Mouse (Mus musculus) embryonic facial prominence, embryonic 10.5 days (tissue): ENCODE data around the gene Plekha3. TPM values are rescaled to one million over a fixed set of nuclear protein-coding genes. Genes with fewer than 3 reads are reported as not detected.

Source experiments
- DNase-seq: peaks from one replicate; pipeline ENCODE4 v3.0.0-alpha.2; 2017; ENCODE audit warnings: low spot score
- H3K27ac ChIP-seq: fragments of 300-500 bp; sonication (generic); replicated peaks from 2 replicates; pipeline ENCODE4 v1.5.1; 2016; ENCODE audit warnings: mild to moderate bottlenecking
- H3K27me3 ChIP-seq: fragments of 300-500 bp; sonication (generic); replicated peaks from 2 replicates; pipeline ENCODE4 v1.6.1; 2016; ENCODE audit warnings: low read depth, mild to moderate bottlenecking; ENCODE audit not compliant: poor library complexity, severe bottlenecking
- H3K36me3 ChIP-seq: fragments of 300-500 bp; sonication (generic); replicated peaks from 2 replicates; pipeline ENCODE4 v1.6.1; 2016; ENCODE audit warnings: mild to moderate bottlenecking, moderate library complexity
- H3K4me1 ChIP-seq: fragments of 300-500 bp; sonication (generic); 2 replicates; pipeline ENCODE4 v1.6.1; 2016
- H3K4me3 ChIP-seq: fragments of 300-500 bp; sonication (generic); 2 replicates; pipeline ENCODE4 v1.5.1; 2016; ENCODE audit warnings: mild to moderate bottlenecking, moderate library complexity
- H3K9me3 ChIP-seq: fragments of 300-500 bp; sonication (generic); 2 replicates; pipeline ENCODE4 v1.6.1; 2016; ENCODE audit warnings: mild to moderate bottlenecking
- WGBS: fragments of 180-500 bp; shearing (Covaris S2); methylation state at CpG from one replicate; pipeline ENCODE4 v1.1.7; 2016; 5-methylcytosine and 5-hydroxymethylcytosine counted together
- polyA plus RNA-seq: library from polyadenylated mRNA; unstranded; fragments of >200 nt; fragmentation: Nextera tagmentation; extraction: Ambion mirVana; gene quantifications from 2 replicates; pipeline ENCODE4 v1.2.1, GENCODE M21; 2016

Gene Plekha3
- polyA plus RNA-seq, 1 experiment from 2014 or later: 12.0 TPM

GRCm38 (mm10) chr2:76659419-76659818, 15.7 kb upstream of the Plekha3 start:
- WGBS: 57% methylated on average over 8 of the region's 8 CpGs
- Histone ChIP-seq H3K4me3 (no peak overlapping the region), H3K36me3 (peaks cover 31% of the 10 kb centered on the region), H3K9me3 (no peaks in the 10 kb centered on the region), H3K27me3 (no peaks in the 10 kb centered on the region), H3K27ac (no peak overlapping the region), H3K4me1 (no peaks in the 10 kb centered on the region)
- DNase-seq: no peak

DNA sequence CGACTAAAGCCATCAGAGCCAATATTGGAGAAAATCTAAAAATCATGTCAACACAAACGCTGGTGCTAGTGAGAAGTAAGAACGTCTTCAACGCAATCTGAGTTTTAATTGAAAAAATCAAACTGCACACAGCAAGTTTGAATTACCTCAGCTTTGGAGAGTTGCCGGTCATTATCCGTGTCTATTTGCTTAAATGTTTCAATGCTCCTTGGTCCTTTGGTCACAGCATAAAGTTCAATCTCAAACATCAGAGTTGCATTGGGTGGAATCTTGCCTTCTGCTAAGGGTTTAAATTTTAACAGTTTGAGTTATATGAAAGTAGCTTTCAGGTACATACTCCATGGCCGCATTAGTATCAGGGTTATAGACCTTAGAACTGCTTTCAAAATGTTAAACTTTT, 9.6 kb upstream of the Plekha3 start:
- H3K36me3 ChIP-seq: peaks cover 48% of the 10 kb centered on the region
- H3K4me3 ChIP-seq: no peak overlapping the region
- no peaks in the 10 kb centered on the region for H3K4me1 ChIP-seq
- no peak overlapping the region for H3K27ac ChIP-seq
- DNase-seq: no peak
- no peaks in the 10 kb centered on the region for H3K27me3 ChIP-seq
- WGBS: 92% methylated on average over 7 of the region's 7 CpGs
- H3K9me3 ChIP-seq: no peaks in the 10 kb centered on the region

DNA sequence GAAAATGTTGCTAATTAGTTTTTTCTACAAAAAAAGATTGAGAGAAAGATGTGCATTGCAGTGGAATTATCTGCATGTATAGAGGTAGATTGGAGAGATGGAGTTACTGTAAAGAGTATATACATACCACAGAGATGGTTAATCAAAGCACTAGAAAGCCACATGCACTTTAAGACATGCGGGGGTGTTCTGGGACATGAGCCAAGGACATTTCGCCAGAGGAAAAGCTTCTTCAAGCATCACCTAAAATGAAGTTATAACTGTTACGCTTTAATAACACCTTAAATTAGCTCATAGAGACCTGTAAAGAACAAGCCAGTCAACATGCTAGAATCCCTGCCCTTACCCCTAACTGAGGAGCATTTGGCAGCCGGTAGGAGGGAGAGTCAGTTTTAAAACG, 7.9 kb upstream of the Plekha3 start:
- Histone ChIP-seq H3K4me3 (no peak overlapping the region), H3K36me3 (peaks cover 39% of the 10 kb centered on the region), H3K9me3 (no peaks in the 10 kb centered on the region), H3K27ac (no peak overlapping the region), H3K27me3 (no peaks in the 10 kb centered on the region), H3K4me1 (peaks cover 8% of the 10 kb centered on the region)
- no peak for DNase-seq
- 88% methylated on average over 5 of the region's 5 CpGs for WGBS

- 92% methylated on average over 6 of the region's 6 CpGs for WGBS
- Histone ChIP-seq H3K27me3 (no peaks in the 10 kb centered on the region), H3K27ac (peak overlapping the region; percentile 87; the same call in 1 of the 2 replicates), H3K4me3 (peak overlapping the region; percentile 61), H3K4me1 (peaks cover 32% of the 10 kb centered on the region), H3K9me3 (no peaks in the 10 kb centered on the region), H3K36me3 (peaks cover 7% of the 10 kb centered on the region)
- no peak for DNase-seq
Measured at GRCm38 (mm10) chr2:76671641-76672040, 3.4 kb upstream of the Plekha3 start.

GRCm38 (mm10) chr2:76672134-76672745, 2.8 kb upstream of the Plekha3 start:
- H3K9me3 ChIP-seq: no peaks in the 10 kb centered on the region
- peak overlapping the region; percentile 61 for H3K4me3 ChIP-seq
- WGBS: 46% methylated on average over 9 of the region's 9 CpGs
- H3K36me3 ChIP-seq: peaks cover 7% of the 10 kb centered on the region
- no peak for DNase-seq
- H3K27ac ChIP-seq: peak overlapping the region; percentile 87
- H3K27me3 ChIP-seq: no peaks in the 10 kb centered on the region
- H3K4me1 ChIP-seq: peaks cover 38% of the 10 kb centered on the region

GRCm38 (mm10) chr2:76672966-76673392, 2.1 kb upstream of the Plekha3 start, which contains the start of gene Fkbp7:
Fkbp7 (minus strand) TSS chr2:76673116.
- Histone ChIP-seq H3K4me3 (peak within 1 kb of the TSS; percentile 61), H3K36me3 (peaks cover 10% of the 10 kb centered on the region), H3K4me1 (peaks cover 40% of the 10 kb centered on the region), H3K27me3 (no peaks in the 10 kb centered on the region), H3K9me3 (no peaks in the 10 kb centered on the region), H3K27ac (peak within 1 kb of the TSS; percentile 87)
- DNase-seq: peak; percentile 94
- under 1% methylated on average over 17 of the region's 17 CpGs for WGBS

- peaks cover 16% of the 10 kb centered on the region for H3K36me3 ChIP-seq
- H3K27ac ChIP-seq: peak overlapping the region; percentile 87
- H3K4me3 ChIP-seq: peak overlapping the region; percentile 61
- DNase-seq: peak; percentile 44
- H3K4me1 ChIP-seq: peaks cover 40% of the 10 kb centered on the region
- 34% methylated on average over 7 of the region's 7 CpGs for WGBS
- no peaks in the 10 kb centered on the region for H3K9me3 ChIP-seq
- no peaks in the 10 kb centered on the region for H3K27me3 ChIP-seq
Measured at GRCm38 (mm10) chr2:76673472-76674081, 1.5 kb upstream of the Plekha3 start.

- Histone ChIP-seq H3K27me3 (no peaks in the 10 kb centered on the region), H3K9me3 (no peaks in the 10 kb centered on the region), H3K27ac (peak overlapping the region; percentile 91), H3K4me3 (peak overlapping the region; percentile 93), H3K36me3 (peaks cover 28% of the 10 kb centered on the region), H3K4me1 (peaks cover 40% of the 10 kb centered on the region)
- no peak for DNase-seq
- under 1% methylated on average over 44 of the region's 44 CpGs for WGBS
Measured at GRCm38 (mm10) chr2:76675451-76675850, 370 bp downstream of the Plekha3 start.

DNA sequence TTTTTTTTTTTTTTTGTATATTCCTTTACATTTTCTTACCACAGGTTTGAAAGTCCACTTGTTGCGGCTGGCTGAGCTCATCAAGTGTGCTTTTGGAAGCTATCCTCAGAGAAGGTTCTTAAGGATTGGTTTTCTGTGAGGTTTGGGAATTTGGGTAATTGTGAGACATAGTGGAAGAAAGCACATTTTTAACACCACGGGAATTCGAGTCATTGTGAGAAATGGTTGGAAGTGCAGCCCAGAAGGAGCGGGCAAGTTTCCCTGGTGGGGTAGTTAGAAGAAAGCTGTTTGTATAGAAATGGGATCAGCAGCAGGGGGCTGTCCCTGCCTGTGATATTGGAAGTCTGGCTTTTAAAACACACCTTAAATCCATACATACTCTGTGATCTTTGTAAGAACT, 868 bp downstream of the Plekha3 start:
- 17% methylated on average over 4 of the region's 4 CpGs for WGBS

DNA sequence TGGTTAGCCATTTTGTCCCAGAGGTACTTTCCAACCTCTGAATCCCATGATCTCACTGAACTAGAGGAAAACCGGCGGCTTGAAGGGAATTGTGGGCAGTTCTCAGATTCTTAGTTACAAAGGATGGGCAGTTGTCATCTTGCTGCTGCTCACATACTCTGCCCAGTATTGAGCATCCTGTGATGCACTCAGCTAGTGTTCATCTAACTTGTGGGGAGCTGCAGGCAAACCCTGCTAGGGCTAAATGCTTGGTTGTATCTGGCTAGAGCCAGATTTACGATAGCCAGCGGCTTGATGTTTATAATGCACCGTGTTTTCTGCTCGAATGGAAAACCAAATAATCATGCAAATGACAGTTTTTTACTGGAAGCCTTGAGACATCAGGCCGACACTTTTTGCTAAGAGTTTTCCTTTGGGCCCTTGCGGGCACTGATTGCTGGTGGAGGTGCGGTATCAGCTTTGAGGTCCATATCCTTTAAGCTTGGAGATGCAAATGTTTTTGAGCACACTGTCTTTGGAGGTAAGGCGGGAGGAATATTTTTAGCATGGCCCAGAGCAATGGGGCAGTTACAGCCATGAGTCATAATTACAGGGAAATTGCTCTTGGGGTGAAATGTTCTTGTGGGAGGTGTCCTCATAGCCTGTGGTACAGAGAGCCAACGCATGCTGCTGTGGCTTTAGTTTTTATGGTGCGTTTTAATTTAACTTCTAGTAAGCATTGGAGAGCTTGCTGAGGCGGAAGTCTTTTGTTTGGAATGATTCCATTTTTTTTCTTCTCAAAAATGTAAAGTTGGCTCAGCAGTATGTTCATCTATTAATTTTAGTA, 1.5 kb downstream of the Plekha3 start:
- peaks cover 38% of the 10 kb centered on the region for H3K4me1 ChIP-seq
- H3K27me3 ChIP-seq: no peaks in the 10 kb centered on the region
- peak overlapping the region; percentile 93 for H3K4me3 ChIP-seq
- DNase-seq: no peak
- no peaks in the 10 kb centered on the region for H3K9me3 ChIP-seq
- peaks cover 34% of the 10 kb centered on the region for H3K36me3 ChIP-seq
- 70% methylated on average over 13 of the region's 13 CpGs for WGBS
- H3K27ac ChIP-seq: peak overlapping the region; percentile 91

More for the DNA sequence above, 868 bp downstream of the Plekha3 start:
- H3K4me3 ChIP-seq: peak overlapping the region; percentile 93
- no peaks in the 10 kb centered on the region for H3K27me3 ChIP-seq
- H3K36me3 ChIP-seq: peaks cover 31% of the 10 kb centered on the region
- H3K27ac ChIP-seq: peak overlapping the region; percentile 91
- H3K9me3 ChIP-seq: no peaks in the 10 kb centered on the region
- no peak for DNase-seq
- peaks cover 40% of the 10 kb centered on the region for H3K4me1 ChIP-seq

- peaks cover 1% of the 10 kb centered on the region; the same call in 1 of the 2 replicates for H3K4me1 ChIP-seq
- no peaks in the 10 kb centered on the region for H3K9me3 ChIP-seq
- DNase-seq: no peak
- H3K27me3 ChIP-seq: no peaks in the 10 kb centered on the region
- peaks cover 90% of the 10 kb centered on the region for H3K36me3 ChIP-seq
- no peak overlapping the region for H3K4me3 ChIP-seq
- WGBS: 92% methylated on average over 8 of the region's 8 CpGs
- no peak overlapping the region for H3K27ac ChIP-seq
Measured at GRCm38 (mm10) chr2:76682301-76682700, 7.2 kb downstream of the Plekha3 start.

- H3K4me3 ChIP-seq: no peak overlapping the region
- H3K27ac ChIP-seq: no peak overlapping the region
- no peaks in the 10 kb centered on the region for H3K9me3 ChIP-seq
- no peak for DNase-seq
- no peaks in the 10 kb centered on the region for H3K27me3 ChIP-seq
- 93% methylated on average over 3 of the region's 3 CpGs for WGBS
- peaks cover 4% of the 10 kb centered on the region; the same call in 1 of the 2 replicates for H3K4me1 ChIP-seq
- H3K36me3 ChIP-seq: peaks cover 91% of the 10 kb centered on the region
Measured at GRCm38 (mm10) chr2:76686986-76687385, 11.9 kb downstream of the Plekha3 start.
